Comparison of ENCODE assay signal across 7 mouse cellular contexts in genomic region chr14:37135671-37136070, GRCm38 (mm10). TPM values are rescaled to one million over a fixed set of nuclear protein-coding genes. Genes with fewer than 3 reads are reported as not detected.
DNase-seq lines count a peak whose midpoint lies in the region; ATAC-seq and TF ChIP-seq lines count a peak whose summit lies in the region.

No protein-coding gene starts in this region.

- H3K27me3 ChIP-seq in neural tube, embryonic 11.5 days (ENCODE audit: control insufficient read depth, insufficient read depth, low read length), result no peaks in the 10 kb centered on the region
- H3K27me3 ChIP-seq in limb, embryonic 14.5 days (ENCODE audit: control insufficient read depth, insufficient read depth, low read length), result no peaks in the 10 kb centered on the region
- H3K27me3 ChIP-seq in stomach, embryonic 14.5 days (ENCODE audit: control insufficient read depth, insufficient read depth, low read length), result no peaks in the 10 kb centered on the region

- DNase-seq in neural tube, embryonic 11.5 days (ENCODE audit: low spot score), result no peak
- DNase-seq in neural tube, embryonic 10.5 days (ENCODE audit: extremely low spot score, low spot score), result no peak
- no peak for DNase-seq in limb, embryonic 14.5 days (ENCODE audit: low spot score)
- no peak for DNase-seq in urinary bladder, postnatal 10 days (ENCODE audit: low spot score)
- DNase-seq in frontal cortex, postnatal 36 days (ENCODE audit: low spot score in 2 of 2), result no peak

- H3K36me3 ChIP-seq in neural tube, embryonic 11.5 days (ENCODE audit: control insufficient read depth, insufficient read depth, low read length), result no peaks in the 10 kb centered on the region; the same call in 1 of the 2 replicates
- peaks cover 25% of the 10 kb centered on the region for H3K36me3 ChIP-seq in limb, embryonic 14.5 days (ENCODE audit: control insufficient read depth, insufficient read depth, low read length)
- H3K36me3 ChIP-seq in stomach, embryonic 14.5 days (ENCODE audit: control insufficient read depth, insufficient read depth, low read length), result peaks cover 22% of the 10 kb centered on the region

- peak overlapping the region; percentile 62 for H3K4me3 ChIP-seq in neural tube, embryonic 11.5 days (ENCODE audit: low read depth, low read length)
- H3K4me3 ChIP-seq in limb, embryonic 14.5 days (replicated peaks; ENCODE audit: low read length), result peak overlapping the region; percentile 72
- peak overlapping the region; percentile 94 for H3K4me3 ChIP-seq in stomach, embryonic 14.5 days (ENCODE audit: low read depth, low read length)

- no peaks in the 10 kb centered on the region for H3K9me3 ChIP-seq in neural tube, embryonic 11.5 days (ENCODE audit: control insufficient read depth, low read length)
- H3K9me3 ChIP-seq in limb, embryonic 14.5 days (ENCODE audit: control insufficient read depth, low read length), result no peaks in the 10 kb centered on the region
- H3K9me3 ChIP-seq in stomach, embryonic 14.5 days (ENCODE audit: control insufficient read depth, low read depth, low read length), result no peaks in the 10 kb centered on the region

- H3K27ac ChIP-seq in neural tube, embryonic 11.5 days (ENCODE audit: low read depth, low read length), result no peak overlapping the region
- no peak overlapping the region for H3K27ac ChIP-seq in limb, embryonic 14.5 days (replicated peaks; ENCODE audit: low read depth, low read length)
- no peak overlapping the region for H3K27ac ChIP-seq in stomach, embryonic 14.5 days (ENCODE audit: low read length)

- WGBS in neural tube, embryonic 11.5 days, result 3% methylated on average over 10 of the region's 10 CpGs
- WGBS in limb, embryonic 14.5 days, result 2% methylated on average over 10 of the region's 10 CpGs
- WGBS in stomach, embryonic 14.5 days, result 3% methylated on average over 10 of the region's 10 CpGs

- peak overlapping the region; percentile 64 for H3K4me2 ChIP-seq in neural tube, embryonic 11.5 days (ENCODE audit: low read depth)
- H3K4me2 ChIP-seq in limb, embryonic 14.5 days (replicated peaks; ENCODE audit: low read depth, low read length, severe bottlenecking), result peak overlapping the region; percentile 47
- H3K4me2 ChIP-seq in stomach, embryonic 14.5 days (replicated peaks; ENCODE audit: low read depth, low read length), result peak overlapping the region; percentile 62

- peak; percentile 71 for ATAC-seq in neural tube, embryonic 11.5 days (ENCODE audit: insufficient read depth, low FRiP score, low TSS enrichment)
- peak; percentile 55; the same call in 1 of the 2 replicates for ATAC-seq in erythroblast, adult 5-6 weeks (replicated peaks; ENCODE audit: low FRiP score, poor library complexity, severe bottlenecking)
- no peak for ATAC-seq in limb, embryonic 14.5 days (ENCODE audit: low FRiP score, low read depth)
- ATAC-seq in stomach, embryonic 14.5 days (ENCODE audit: insufficient number of reproducible peaks, insufficient read depth, low FRiP score, low read depth), result 0 out of 2 replicates have a peak, but pooled peaks have one; percentile 34

- H3K9ac ChIP-seq in neural tube, embryonic 11.5 days (ENCODE audit: low read length), result peak overlapping the region; percentile 35
- H3K9ac ChIP-seq in limb, embryonic 14.5 days (ENCODE audit: low read depth, low read length, severe bottlenecking), result peak overlapping the region; percentile 84
- peak overlapping the region; percentile 78; the same call in 1 of the 2 replicates for H3K9ac ChIP-seq in stomach, embryonic 14.5 days (replicated peaks; ENCODE audit: low read depth, low read length)

- TF ChIP-seq POLR2A in limb, embryonic 14.5 days (IDR thresholded peaks at IDR 0.05; ENCODE audit: borderline replicate concordance, extremely low read depth, insufficient read depth, insufficient read length), result no peak

- H3K4me1 ChIP-seq in neural tube, embryonic 11.5 days (ENCODE audit: control insufficient read depth, insufficient read depth, low read length), result no peaks in the 10 kb centered on the region
- peaks cover 5% of the 10 kb centered on the region for H3K4me1 ChIP-seq in limb, embryonic 14.5 days (ENCODE audit: control insufficient read depth, insufficient read depth, low read length)
- no peaks in the 10 kb centered on the region for H3K4me1 ChIP-seq in stomach, embryonic 14.5 days (ENCODE audit: control insufficient read depth, insufficient read depth, low read length)

RNA-seq across cellular contexts. Expression of gene Ghitm, which starts 0.6 kb away (rescaled TPM):
- 208 and 215 TPM in 2 replicates for polyA plus RNA-seq in neural tube, embryonic 11.5 days (2014; fragmentation: Nextera tagmentation; extraction: Ambion mirVana)
- total RNA-seq in erythroblast, adult 5-6 weeks (2015; ENCODE audit: low replicate concordance), result 190 and 199 TPM in 2 replicates
- total RNA-seq in erythroblast, adult 5-6 weeks (2017; ENCODE audit: low replicate concordance), result 230 and 266 TPM in 2 replicates
- polyA plus RNA-seq in limb, embryonic 14.5 days (2012; rRNA removed), result 79.7 and 84.9 TPM in 2 replicates
- 169 and 170 TPM in 2 replicates for polyA plus RNA-seq in limb, embryonic 14.5 days (2014; fragmentation: Nextera tagmentation; extraction: Ambion mirVana)
- 194 and 204 TPM in 2 replicates for polyA plus RNA-seq in stomach, embryonic 14.5 days (2014; fragmentation: Nextera tagmentation; extraction: Ambion mirVana)

RNA-seq across cellular contexts. Expression of gene 2610528A11Rik, which starts 21.8 kb away (rescaled TPM):
- polyA plus RNA-seq in neural tube, embryonic 11.5 days (2014; fragmentation: Nextera tagmentation; extraction: Ambion mirVana), result 0.68 TPM in 1 of 2 replicates, not detected in the other
- not detected in 2 replicates for total RNA-seq in erythroblast, adult 5-6 weeks (2015; ENCODE audit: low replicate concordance)
- total RNA-seq in erythroblast, adult 5-6 weeks (2017; ENCODE audit: low replicate concordance), result not detected in 2 replicates
- polyA plus RNA-seq in limb, embryonic 14.5 days (2012; rRNA removed), result 3.8 and 5.5 TPM in 2 replicates
- polyA plus RNA-seq in limb, embryonic 14.5 days (2014; fragmentation: Nextera tagmentation; extraction: Ambion mirVana), result 4.5 and 7.6 TPM in 2 replicates
- polyA plus RNA-seq in stomach, embryonic 14.5 days (2014; fragmentation: Nextera tagmentation; extraction: Ambion mirVana), result 0.88 and 2.9 TPM in 2 replicates

RNA-seq across cellular contexts. Expression of gene Cdhr1, which starts 37.5 kb away (rescaled TPM):
- polyA plus RNA-seq in neural tube, embryonic 11.5 days (2014; fragmentation: Nextera tagmentation; extraction: Ambion mirVana), result 3.5 and 4.8 TPM in 2 replicates
- total RNA-seq in erythroblast, adult 5-6 weeks (2015; ENCODE audit: low replicate concordance), result 0.42 TPM in 1 of 2 replicates, not detected in the other
- total RNA-seq in erythroblast, adult 5-6 weeks (2017; ENCODE audit: low replicate concordance), result not detected in 2 replicates
- 0.42 and 0.45 TPM in 2 replicates for polyA plus RNA-seq in limb, embryonic 14.5 days (2012; rRNA removed)
- 0.47 and 0.48 TPM in 2 replicates for polyA plus RNA-seq in limb, embryonic 14.5 days (2014; fragmentation: Nextera tagmentation; extraction: Ambion mirVana)
- 0.07 and 0.14 TPM in 2 replicates for polyA plus RNA-seq in stomach, embryonic 14.5 days (2014; fragmentation: Nextera tagmentation; extraction: Ambion mirVana)
